Mouse (Mus musculus) bone marrow macrophage, adult 2 months (primary cell): Measurements from ENCODE around the gene Kat6b. TPM values are rescaled to one million over a fixed set of nuclear protein-coding genes. Genes with fewer than 3 reads are reported as not detected.

ENCODE experiments used
- H3K27ac ChIP-seq: 2 replicates; pipeline ENCODE4 v1.5.1; 2012; ENCODE audit warnings: low read depth, low read length; ENCODE audit not compliant: insufficient read depth
- H3K4me1 ChIP-seq: 2 replicates; pipeline ENCODE4 v1.6.1; 2012; ENCODE audit warnings: low read length; ENCODE audit not compliant: control insufficient read depth, insufficient read depth
- H3K4me3 ChIP-seq: 2 replicates; pipeline ENCODE4 v1.5.1; 2012; ENCODE audit warnings: mild to moderate bottlenecking, low read length, moderate library complexity; ENCODE audit not compliant: insufficient read depth
- CTCF ChIP-seq: IDR thresholded peaks from 2 replicates; pipeline ENCODE4 v1.5.1; 2012; ENCODE audit warnings: low read depth, mild to moderate bottlenecking, low read length, moderate library complexity
- POLR2A ChIP-seq: IDR thresholded peaks from 2 replicates; pipeline ENCODE4 v1.6.1; 2012; ENCODE audit warnings: mild to moderate bottlenecking, low read depth, low read length, borderline replicate concordance
- polyA plus RNA-seq: library from polyadenylated mRNA; stranded (reverse); fragments of >200 nt; gene quantifications from 2 replicates; pipeline ENCODE4 v1.2.4, GENCODE M21; 2012; ENCODE audit not compliant: missing spikeins, insufficient read depth, insufficient read length

Gene Kat6b
- polyA plus RNA-seq, 1 experiment = 9.0 TPM

- no peak overlapping the region for H3K27ac ChIP-seq
- H3K4me3 ChIP-seq = no peak overlapping the region
- TF ChIP-seq CTCF (no peak), POLR2A (no peak)
These were observed 104.4 kb downstream of the Kat6b start for GRCm38 (mm10) chr14:21585491-21586251.

DNA sequence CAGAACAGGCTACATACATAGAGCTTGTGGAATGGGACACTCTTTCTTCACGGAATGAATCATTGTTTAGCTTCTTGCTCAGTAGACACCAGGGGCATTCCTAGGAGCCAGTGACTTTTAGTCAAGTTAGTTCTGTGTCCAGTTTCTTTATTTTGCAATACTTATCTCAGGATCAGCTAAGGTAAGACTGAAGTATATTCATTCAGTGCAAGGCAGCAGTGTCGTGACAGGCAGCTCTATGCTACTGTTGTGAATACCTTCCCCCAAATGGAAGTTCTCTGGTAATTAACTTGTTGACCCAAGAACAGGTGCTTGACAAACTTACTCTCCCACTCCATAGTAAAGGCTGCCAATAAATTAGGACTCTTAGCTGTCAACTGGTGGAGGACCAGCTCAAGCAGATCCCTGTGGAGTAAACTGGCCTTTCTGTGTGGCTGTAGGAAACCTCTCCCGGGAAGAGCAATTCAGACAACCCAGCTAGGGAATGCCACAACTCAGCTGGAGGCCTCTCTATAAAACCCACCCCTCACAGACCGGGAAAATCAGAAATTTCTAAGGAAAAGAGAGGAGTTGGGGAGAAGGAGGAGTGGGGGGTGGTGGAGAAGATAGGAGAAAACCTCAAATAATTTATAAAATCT is 105.4 kb downstream of the Kat6b start:
- H3K4me1 ChIP-seq = no peaks in the 10 kb centered on the region
- H3K4me3 ChIP-seq = no peak overlapping the region
- no peak overlapping the region for H3K27ac ChIP-seq
- TF ChIP-seq POLR2A = no peak
- no peak for TF ChIP-seq CTCF

More at GRCm38 (mm10) chr14:21585491-21586251, 104.4 kb downstream of the Kat6b start:
- H3K4me1 ChIP-seq = no peaks in the 10 kb centered on the region

DNA sequence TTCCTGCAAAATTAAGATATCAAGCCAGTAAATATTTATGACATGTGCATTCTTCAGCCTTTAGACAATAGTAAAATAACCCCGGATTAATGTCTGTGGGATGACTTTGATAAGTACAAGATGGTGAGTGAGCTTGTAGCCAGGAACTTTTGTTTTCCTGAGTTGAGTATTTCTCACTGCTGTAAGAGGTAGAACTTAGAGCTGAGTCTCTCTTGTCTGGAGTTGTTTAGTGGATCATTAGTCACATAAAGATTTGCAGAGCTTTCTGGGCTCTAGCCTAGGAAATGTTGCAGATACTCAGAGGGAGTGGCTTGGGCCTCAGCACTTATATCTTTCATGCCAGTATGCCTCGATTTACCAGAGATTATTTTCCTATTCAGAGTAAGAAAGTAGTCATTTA is 106.7 kb downstream of the Kat6b start:
- TF ChIP-seq CTCF (no peak), POLR2A (no peak)
- no peak overlapping the region for H3K4me3 ChIP-seq
- H3K27ac ChIP-seq = no peak overlapping the region

DNA sequence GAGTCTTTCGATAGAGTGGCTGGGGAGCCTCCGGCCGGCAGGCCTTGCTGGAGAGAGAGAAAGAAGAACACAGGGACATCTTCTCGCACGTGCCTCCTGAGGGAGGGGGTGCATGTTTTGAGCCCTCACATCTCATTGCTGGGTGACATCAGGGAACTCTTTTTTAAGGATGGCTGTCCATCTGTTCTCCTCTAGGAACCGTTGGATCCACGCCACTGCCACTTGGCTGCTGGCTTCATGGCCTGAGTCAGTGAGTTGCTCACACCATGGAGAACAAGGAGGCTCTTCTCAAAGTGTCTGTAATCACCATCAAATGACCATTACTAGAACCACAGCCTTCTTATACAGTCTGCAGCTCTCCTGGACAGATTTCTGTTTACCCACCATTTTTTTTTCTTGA is 108.4 kb downstream of the Kat6b start:
- TF ChIP-seq CTCF = no peak
- TF ChIP-seq POLR2A = no peak
- no peaks in the 10 kb centered on the region for H3K4me1 ChIP-seq
- no peak overlapping the region for H3K4me3 ChIP-seq
- H3K27ac ChIP-seq = no peak overlapping the region

More for the DNA sequence above, 106.7 kb downstream of the Kat6b start:
- no peaks in the 10 kb centered on the region for H3K4me1 ChIP-seq

DNA sequence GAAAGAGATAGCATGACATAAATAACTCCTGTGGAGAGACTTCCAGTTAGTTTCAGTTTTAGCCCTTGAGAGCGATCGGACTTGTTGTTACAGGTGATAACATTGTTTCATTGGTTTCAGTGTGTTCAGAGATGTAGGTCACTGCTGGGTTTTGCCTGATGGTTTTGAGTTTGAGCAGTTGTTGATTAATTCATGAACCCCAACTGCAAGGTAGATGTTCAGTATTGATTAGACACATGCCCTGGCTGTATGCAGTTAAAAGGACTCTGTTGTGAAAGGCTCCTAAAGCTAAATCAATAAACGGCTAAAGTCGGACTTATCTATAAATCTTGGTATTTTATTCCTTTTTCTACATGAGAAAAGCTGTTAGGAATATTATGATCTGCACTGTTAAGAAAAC is 109.0 kb downstream of the Kat6b start:
- H3K4me3 ChIP-seq = no peak overlapping the region
- no peak overlapping the region for H3K27ac ChIP-seq
- H3K4me1 ChIP-seq = no peaks in the 10 kb centered on the region
- TF ChIP-seq CTCF (no peak), POLR2A (no peak)

DNA sequence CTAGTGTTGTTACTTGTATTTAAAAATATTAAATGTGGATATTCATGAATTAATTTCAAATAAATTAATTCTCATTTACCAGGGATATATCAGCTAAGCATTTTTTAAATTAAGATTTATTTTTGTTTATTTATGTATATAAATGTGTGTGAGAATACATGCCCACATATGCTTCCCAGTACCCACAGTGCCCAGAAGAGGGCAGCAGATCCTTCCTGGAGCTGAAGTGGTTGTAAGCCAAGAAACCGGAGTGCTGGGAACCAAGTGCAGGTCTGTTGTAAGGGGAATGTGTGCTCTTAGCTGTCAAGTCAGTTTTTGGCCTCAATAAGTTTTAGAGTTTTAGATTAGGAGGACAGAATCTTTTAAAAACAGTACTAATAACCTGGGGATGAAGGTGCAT is 110.9 kb downstream of the Kat6b start:
- H3K4me3 ChIP-seq = no peak overlapping the region
- TF ChIP-seq CTCF (no peak), POLR2A (no peak)
- no peak overlapping the region for H3K27ac ChIP-seq
- no peaks in the 10 kb centered on the region for H3K4me1 ChIP-seq

GRCm38 (mm10) chr14:21592985-21593750 is 111.9 kb downstream of the Kat6b start:
- H3K27ac ChIP-seq = no peak overlapping the region
- no peaks in the 10 kb centered on the region for H3K4me1 ChIP-seq
- TF ChIP-seq POLR2A = no peak
- no peak for TF ChIP-seq CTCF
- no peak overlapping the region for H3K4me3 ChIP-seq

GRCm38 (mm10) chr14:21599446-21600173 is 118.4 kb downstream of the Kat6b start:
- Histone ChIP-seq H3K4me1 (peaks cover 2% of the 10 kb centered on the region; the same call in 1 of the 2 replicates), H3K4me3 (no peak overlapping the region), H3K27ac (no peak overlapping the region)
- no peak for TF ChIP-seq POLR2A
- no peak for TF ChIP-seq CTCF

DNA sequence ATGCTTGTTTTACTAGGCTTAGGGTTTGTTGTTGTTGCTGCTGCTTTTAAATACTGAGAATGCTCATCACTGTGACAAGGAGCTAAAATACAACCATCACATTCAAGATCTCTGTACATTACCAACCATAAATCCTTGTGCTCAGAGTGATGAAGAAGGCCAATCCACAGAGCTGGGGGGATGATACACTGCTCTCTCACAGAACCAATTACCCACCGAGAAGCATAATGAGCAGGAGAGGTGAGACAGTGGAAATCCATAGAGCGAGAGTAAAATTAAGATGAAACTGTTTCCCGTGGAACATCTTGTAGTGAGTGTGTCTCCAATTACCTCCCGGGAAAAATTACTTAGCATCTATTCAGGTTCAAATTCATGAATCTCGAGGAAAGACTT is 118.9 kb downstream of the Kat6b start:
- no peak overlapping the region for H3K27ac ChIP-seq
- H3K4me1 ChIP-seq = peaks cover 2% of the 10 kb centered on the region; the same call in 1 of the 2 replicates
- no peak overlapping the region for H3K4me3 ChIP-seq
- TF ChIP-seq POLR2A (no peak), CTCF (no peak)
